Mouse (Mus musculus) neural tube, embryonic 14.5 days (tissue): Measurements from ENCODE around the gene Shmt1. TPM values are rescaled to one million over a fixed set of nuclear protein-coding genes. Genes with fewer than 3 reads are reported as not detected.

ENCODE experiments used
- ATAC-seq: fragments of 200-750 bp; cut with Nextera tagmentation; 2 replicates; pipeline ENCODE4 v1.8.0; 2017; ENCODE audit warnings: low read depth, mild to moderate bottlenecking, moderate TSS enrichment, moderate library complexity
- H3K27ac ChIP-seq: fragments of 300-500 bp; sonication (generic); 2 replicates; pipeline ENCODE4 v1.5.1; 2014; ENCODE audit warnings: low read depth, mild to moderate bottlenecking, control low read depth, low read length, moderate library complexity, mixed read lengths
- H3K27me3 ChIP-seq: fragments of 300-500 bp; sonication (generic); 2 replicates; pipeline ENCODE4 v1.6.1; 2014; ENCODE audit warnings: low read length; ENCODE audit not compliant: control insufficient read depth, insufficient read depth
- H3K36me3 ChIP-seq: fragments of 300-500 bp; sonication (generic); 2 replicates; pipeline ENCODE4 v1.6.1; 2014; ENCODE audit warnings: low read length, mixed read lengths; ENCODE audit not compliant: control insufficient read depth, insufficient read depth
- H3K4me1 ChIP-seq: fragments of 300-500 bp; sonication (generic); 2 replicates; pipeline ENCODE4 v1.6.1; 2014; ENCODE audit warnings: low read length; ENCODE audit not compliant: control insufficient read depth, insufficient read depth
- H3K4me2 ChIP-seq: fragments of 300-500 bp; sonication (generic); 2 replicates; pipeline ENCODE4 v1.6.1; 2014; ENCODE audit warnings: mild to moderate bottlenecking, low read depth, low read length, control low read depth
- H3K4me3 ChIP-seq: fragments of 300-500 bp; sonication (generic); 2 replicates; pipeline ENCODE4 v1.5.1; 2014; ENCODE audit warnings: low read depth, low read length, control low read depth, mixed read lengths
- H3K9ac ChIP-seq: fragments of 300-500 bp; sonication (generic); replicated peaks from 2 replicates; pipeline ENCODE4 v1.6.1; 2014; ENCODE audit warnings: low read depth, mild to moderate bottlenecking, control low read depth, low read length, mixed read lengths
- H3K9me3 ChIP-seq: fragments of 300-500 bp; sonication (generic); 2 replicates; pipeline ENCODE4 v1.6.1; 2016; ENCODE audit warnings: low read length; ENCODE audit not compliant: control insufficient read depth
- WGBS: fragments of 180-500 bp; shearing (Covaris S2); extraction: QIAGEN DNeasy Blood & Tissue Kit; methylation state at CpG from one replicate; pipeline ENCODE4 v1.1.7; 2014; 5-methylcytosine and 5-hydroxymethylcytosine counted together
- polyA plus RNA-seq: library from polyadenylated mRNA; unstranded; fragments of >200 nt; fragmentation: Nextera tagmentation; extraction: Ambion mirVana; gene quantifications from 2 replicates; pipeline ENCODE4 v1.2.1, GENCODE M21; 2014

Shmt1 gene
- polyA plus RNA-seq, 1 experiment from 2014 or later = 4.7 TPM

DNA sequence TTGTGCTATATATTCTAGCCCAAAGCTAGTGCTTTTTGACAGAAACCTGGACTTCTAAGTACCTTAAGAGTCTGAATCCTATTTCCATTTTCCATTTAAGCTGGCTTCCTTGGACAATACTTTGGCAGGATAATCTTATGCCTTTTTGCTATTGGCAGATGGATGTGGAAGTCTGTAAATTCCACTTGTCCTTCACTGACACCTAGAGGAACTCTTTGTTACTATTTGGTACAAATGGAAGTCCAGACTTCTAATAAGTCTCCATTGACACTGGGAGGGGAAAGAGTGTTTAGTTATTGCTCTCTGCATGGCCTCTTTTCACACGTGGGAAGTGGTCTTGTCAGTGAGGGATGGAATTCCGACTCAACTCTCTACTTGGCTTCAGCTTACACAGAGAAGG lies 17.4 kb upstream of the Shmt1 start:
- no peaks in the 10 kb centered on the region for H3K36me3 ChIP-seq
- no peaks in the 10 kb centered on the region for H3K27me3 ChIP-seq
- no peak overlapping the region for H3K9ac ChIP-seq
- WGBS = 34% methylated on average over 2 of the region's 2 CpGs
- ATAC-seq = no peak
- peaks cover 5% of the 10 kb centered on the region for H3K4me1 ChIP-seq
- no peak overlapping the region for H3K4me3 ChIP-seq
- no peak overlapping the region for H3K4me2 ChIP-seq
- no peak overlapping the region for H3K27ac ChIP-seq
- no peaks in the 10 kb centered on the region for H3K9me3 ChIP-seq

- H3K4me2 ChIP-seq = no peak overlapping the region
- peaks cover 5% of the 10 kb centered on the region for H3K4me1 ChIP-seq
- H3K9ac ChIP-seq = no peak overlapping the region
- no peaks in the 10 kb centered on the region for H3K27me3 ChIP-seq
- ATAC-seq = no peak
- WGBS = 38% methylated on average over 4 of the region's 4 CpGs
- no peaks in the 10 kb centered on the region for H3K36me3 ChIP-seq
- no peak overlapping the region for H3K4me3 ChIP-seq
- H3K27ac ChIP-seq = no peak overlapping the region
- H3K9me3 ChIP-seq = no peaks in the 10 kb centered on the region
Measured at GRCm38 (mm10) chr11:60827241-60827945, 15.9 kb upstream of the Shmt1 start.

DNA sequence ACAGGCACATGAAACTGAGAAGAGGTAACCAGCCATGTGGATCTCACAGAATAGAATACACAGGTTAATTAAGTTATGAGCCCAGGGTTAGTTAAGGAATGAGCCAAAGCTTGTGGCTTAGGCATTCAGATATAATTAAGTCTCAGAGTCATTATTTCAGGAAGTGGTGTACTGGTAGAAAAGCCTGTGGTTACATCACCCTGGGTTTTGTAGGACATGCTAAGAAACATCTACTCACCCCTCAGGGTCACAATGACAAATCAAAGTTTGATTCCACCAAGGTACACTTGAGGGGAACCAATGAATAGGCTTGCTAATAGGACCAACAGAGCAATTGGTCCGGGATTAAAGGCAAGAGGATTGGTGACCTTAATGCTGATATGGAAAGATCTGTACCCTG lies 15.2 kb upstream of the Shmt1 start:
- Histone ChIP-seq H3K4me3 (no peak overlapping the region), H3K36me3 (no peaks in the 10 kb centered on the region), H3K27me3 (no peaks in the 10 kb centered on the region), H3K27ac (no peak overlapping the region), H3K4me2 (no peak overlapping the region), H3K9me3 (no peaks in the 10 kb centered on the region), H3K9ac (no peak overlapping the region), H3K4me1 (peaks cover 5% of the 10 kb centered on the region)
- no peak for ATAC-seq
- WGBS = 44% methylated on average over 1 of the region's 1 CpGs

GRCm38 (mm10) chr11:60825191-60825590 lies 13.7 kb upstream of the Shmt1 start:
- ATAC-seq = no peak
- Histone ChIP-seq H3K4me1 (no peaks in the 10 kb centered on the region), H3K36me3 (no peaks in the 10 kb centered on the region), H3K4me3 (no peak overlapping the region), H3K4me2 (no peak overlapping the region), H3K9ac (no peak overlapping the region), H3K27ac (no peak overlapping the region), H3K27me3 (no peaks in the 10 kb centered on the region), H3K9me3 (no peaks in the 10 kb centered on the region)
- WGBS = 82% methylated on average over 3 of the region's 3 CpGs

- Histone ChIP-seq H3K27me3 (no peaks in the 10 kb centered on the region), H3K9me3 (no peaks in the 10 kb centered on the region), H3K9ac (no peak overlapping the region), H3K4me2 (no peak overlapping the region), H3K4me1 (no peaks in the 10 kb centered on the region), H3K4me3 (no peak overlapping the region), H3K36me3 (no peaks in the 10 kb centered on the region), H3K27ac (no peak overlapping the region)
- 69% methylated on average over 2 of the region's 2 CpGs for WGBS
- no peak for ATAC-seq
Measured at GRCm38 (mm10) chr11:60823771-60824170, 12.3 kb upstream of the Shmt1 start.

DNA sequence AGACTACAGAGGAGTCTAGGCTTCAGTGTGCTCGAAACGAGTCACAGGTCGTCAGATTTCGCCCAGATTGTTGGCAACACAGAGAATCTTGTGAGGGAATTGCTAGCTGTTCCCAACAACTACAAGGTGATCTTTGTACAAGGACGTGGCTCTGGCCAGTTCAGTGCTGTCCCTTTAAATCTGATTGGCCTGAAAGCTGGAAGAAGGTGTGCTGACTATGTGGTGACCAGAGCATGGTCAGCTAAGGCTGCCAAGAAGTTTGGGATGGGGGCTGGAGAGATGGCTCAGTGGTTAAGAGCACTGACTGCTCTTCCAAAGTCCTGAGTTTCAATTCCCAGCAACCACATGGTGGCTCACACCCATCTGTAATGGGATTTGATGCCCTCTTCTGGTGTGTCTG lies 4.9 kb upstream of the Shmt1 start:
- Histone ChIP-seq H3K36me3 (no peaks in the 10 kb centered on the region), H3K9ac (no peak overlapping the region), H3K4me2 (no peak overlapping the region), H3K4me1 (no peaks in the 10 kb centered on the region), H3K27me3 (no peaks in the 10 kb centered on the region), H3K9me3 (no peaks in the 10 kb centered on the region), H3K27ac (no peak overlapping the region), H3K4me3 (no peak overlapping the region)
- 80% methylated on average over 5 of the region's 5 CpGs for WGBS
- no peak for ATAC-seq

- H3K9ac ChIP-seq = no peak overlapping the region
- peak overlapping the region; percentile 79 for H3K4me2 ChIP-seq
- H3K27me3 ChIP-seq = no peaks in the 10 kb centered on the region
- peak; percentile 97 for ATAC-seq
- WGBS = under 1% methylated on average over 29 of the region's 29 CpGs
- peak overlapping the region; percentile 37 for H3K4me3 ChIP-seq
- H3K9me3 ChIP-seq = no peaks in the 10 kb centered on the region
- no peaks in the 10 kb centered on the region for H3K4me1 ChIP-seq
- H3K36me3 ChIP-seq = no peaks in the 10 kb centered on the region
- no peak overlapping the region for H3K27ac ChIP-seq
Measured at GRCm38 (mm10) chr11:60811054-60811460, 461 bp downstream of the Shmt1 start.

DNA sequence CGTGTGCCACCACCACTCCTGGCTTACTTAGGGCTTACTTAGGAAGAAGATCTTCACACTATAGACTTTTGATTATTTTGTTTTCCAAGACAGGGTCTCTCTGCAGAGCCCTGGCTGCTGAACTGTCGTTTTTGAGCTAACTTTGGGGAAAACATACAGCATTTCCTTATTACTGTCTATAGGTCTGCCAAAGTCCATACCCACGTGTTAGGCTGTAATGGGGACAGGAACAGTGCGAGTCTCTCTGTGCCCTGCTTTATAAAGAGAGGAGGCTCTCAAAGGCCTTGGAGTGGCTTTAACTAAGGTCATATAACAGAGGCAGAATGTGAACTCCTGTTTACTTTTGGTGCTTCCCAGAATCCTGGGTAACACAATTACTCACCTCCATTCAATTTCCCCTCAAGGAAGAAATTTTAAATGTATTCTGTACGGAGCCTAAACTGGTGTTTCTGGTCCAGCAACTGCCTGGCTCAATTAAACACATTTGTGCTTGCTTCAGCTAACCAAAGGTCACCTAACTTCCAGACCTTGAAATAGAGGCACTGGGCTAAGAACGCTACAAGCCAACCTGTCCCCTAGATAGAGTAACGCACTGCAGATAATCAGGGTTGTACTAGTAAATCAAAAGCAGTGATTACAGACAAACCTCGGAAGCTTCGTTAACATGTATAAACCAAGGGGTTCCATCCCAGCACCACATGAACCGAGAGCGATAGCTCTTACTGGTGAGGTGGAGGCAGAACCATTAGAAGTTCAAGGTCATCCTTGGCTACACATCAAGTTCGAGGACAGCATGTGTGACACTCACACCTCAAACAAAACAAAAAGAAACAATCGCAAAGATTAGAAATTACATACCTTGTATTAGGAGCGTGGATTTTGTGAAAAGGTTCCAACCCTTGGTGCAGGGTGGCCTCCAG lies 1.2 kb downstream of the Shmt1 start:
- no peaks in the 10 kb centered on the region for H3K4me1 ChIP-seq
- H3K9me3 ChIP-seq = no peaks in the 10 kb centered on the region
- WGBS = 15% methylated on average over 14 of the region's 14 CpGs
- no peak overlapping the region for H3K27ac ChIP-seq
- H3K4me3 ChIP-seq = peak overlapping the region; percentile 37
- no peaks in the 10 kb centered on the region for H3K27me3 ChIP-seq
- H3K36me3 ChIP-seq = no peaks in the 10 kb centered on the region
- H3K4me2 ChIP-seq = peak overlapping the region; percentile 79
- no peak for ATAC-seq
- H3K9ac ChIP-seq = no peak overlapping the region

- Histone ChIP-seq H3K9me3 (no peaks in the 10 kb centered on the region), H3K9ac (no peak overlapping the region), H3K4me2 (no peak overlapping the region), H3K27ac (no peak overlapping the region), H3K4me1 (no peaks in the 10 kb centered on the region), H3K4me3 (no peak overlapping the region), H3K27me3 (no peaks in the 10 kb centered on the region), H3K36me3 (no peaks in the 10 kb centered on the region)
- 83% methylated on average over 1 of the region's 1 CpGs for WGBS
- no peak for ATAC-seq
Measured at GRCm38 (mm10) chr11:60809546-60809945, 2.0 kb downstream of the Shmt1 start.
